Mouse (Mus musculus) G1E (cell line): ENCODE measurements around the gene Fbxo44. TPM values are rescaled to one million over a fixed set of nuclear protein-coding genes. Genes with fewer than 3 reads are reported as not detected.
"Not testable (repeated sequence)": the region's sequence is repeated elsewhere in the genome, so short reads cannot be mapped to it uniquely, and the experiment has no call there.

ENCODE experiments used
- ATAC-seq: 2 replicates; pipeline ENCODE4 v1.8.0; 2016; ENCODE audit warnings: mild to moderate bottlenecking; ENCODE audit not compliant: insufficient number of reproducible peaks, poor library complexity, low FRiP score, severe bottlenecking; ENCODE audit errors: extremely low read depth
- DNase-seq: peaks from one replicate; pipeline ENCODE4 v3.0.0; 2012; ENCODE audit warnings: low spot score
- H3K27me3 ChIP-seq: 2 replicates; pipeline ENCODE4 v1.6.1; 2012; ENCODE audit warnings: mild to moderate bottlenecking, low read length, inconsistent platforms; ENCODE audit not compliant: insufficient read depth
- H3K36me3 ChIP-seq: replicated peaks from 2 replicates; pipeline ENCODE3; 2012; ENCODE audit warnings: mild to moderate bottlenecking, inconsistent platforms
- H3K4me1 ChIP-seq: 2 replicates; pipeline ENCODE4 v1.6.1; 2012; ENCODE audit warnings: low read depth, low read length, inconsistent platforms, mixed read lengths; ENCODE audit not compliant: insufficient read depth
- H3K4me3 ChIP-seq: 2 replicates; pipeline ENCODE4 v1.5.1; 2012; ENCODE audit warnings: low read depth, mild to moderate bottlenecking, inconsistent platforms, low read length, moderate library complexity, mixed read lengths
- H3K9me3 ChIP-seq: replicated peaks from 2 replicates; pipeline ENCODE4 v1.6.1; 2012; ENCODE audit warnings: inconsistent platforms
- CTCF ChIP-seq: IDR thresholded peaks from 2 replicates; pipeline ENCODE4 v1.5.1; 2012; ENCODE audit warnings: low read depth, low read length, inconsistent platforms, mixed read lengths
- GATA1 ChIP-seq: IDR thresholded peaks from 2 replicates; pipeline ENCODE4 v1.6.1; 2012; ENCODE audit warnings: borderline replicate concordance, low read length, inconsistent platforms, mixed read lengths
- GATA2 ChIP-seq: IDR thresholded peaks from 2 replicates; pipeline ENCODE4 v1.6.1; 2012; ENCODE audit warnings: low read depth, low read length, inconsistent platforms, borderline replicate concordance
- POLR2AphosphoS5 ChIP-seq: IDR thresholded peaks from 2 replicates; pipeline ENCODE4 v1.6.1; 2012; ENCODE audit warnings: low read depth, low read length, inconsistent platforms; ENCODE audit not compliant: insufficient replicate concordance
- TAL1 ChIP-seq: conservative IDR thresholded peaks from 2 replicates; pipeline ENCODE4 v1.6.1; 2012; ENCODE audit warnings: low read depth, low read length, inconsistent platforms, mixed read lengths
- polyA plus RNA-seq: library from polyadenylated mRNA; stranded (reverse); fragments of >175 nt; gene quantifications from 2 replicates; pipeline ENCODE4 v1.2.3, GENCODE M21; 2012
- total RNA-seq, 2 experiments: library from RNA; stranded (forward) in 1 of 2; stranded (reverse) in 1 of 2; fragments of 200-1000 nt in 1 of 2; fragments of >200 nt in 1 of 2; fragmentation: Nextera tagmentation in 1 of 2; gene quantifications; 2 replicates each; pipeline ENCODE4 v1.2.3; 2014 to 2017

Gene Fbxo44
- total and polyA plus RNA-seq, 3 experiments, result 3.0 to 10.1 (median 5.0) TPM

- no peaks in the 10 kb centered on the region for H3K4me1 ChIP-seq
- no peak for ATAC-seq
Observed at GRCm38 (mm10) chr4:148192707-148193245, 32.5 kb upstream of the Fbxo44 start.

GRCm38 (mm10) chr4:148188767-148189166, 28.5 kb upstream of the Fbxo44 start:
- H3K9me3 ChIP-seq, H3K4me1 ChIP-seq, H3K4me3 ChIP-seq, H3K27me3 ChIP-seq, ATAC-seq, H3K36me3 ChIP-seq, DNase-seq: not testable (repeated sequence)

More at GRCm38 (mm10) chr4:148192707-148193245, 32.5 kb upstream of the Fbxo44 start:
- DNase-seq, result no peak
- Histone ChIP-seq H3K9me3 (no peaks in the 10 kb centered on the region), H3K27me3 (peaks cover 5% of the 10 kb centered on the region; the same call in 1 of the 2 replicates), H3K36me3 (no peaks in the 10 kb centered on the region), H3K4me3 (no peak overlapping the region)
- TF ChIP-seq POLR2AphosphoS5 (no peak), CTCF (no peak), TAL1 (no peak), GATA2 (no peak), GATA1 (no peak)

- Histone ChIP-seq H3K4me1 (no peaks in the 10 kb centered on the region), H3K4me3 (no peak overlapping the region), H3K36me3 (no peaks in the 10 kb centered on the region), H3K27me3 (0 out of 2 replicates have a peak, but pooled peaks cover 2% of the 10 kb centered on the region), H3K9me3 (no peaks in the 10 kb centered on the region)
- TF ChIP-seq TAL1, result no peak
- TF ChIP-seq POLR2AphosphoS5, result no peak
- peak; percentile 45; the same call in 1 of the 2 replicates for TF ChIP-seq CTCF
- DNase-seq, result no peak
- no peak for ATAC-seq
Observed at GRCm38 (mm10) chr4:148185819-148186218, 25.5 kb upstream of the Fbxo44 start.

- Histone ChIP-seq H3K27me3 (no peaks in the 10 kb centered on the region), H3K4me1 (no peaks in the 10 kb centered on the region), H3K4me3 (no peak overlapping the region), H3K9me3 (no peaks in the 10 kb centered on the region), H3K36me3 (no peaks in the 10 kb centered on the region)
- no peak for DNase-seq
- TF ChIP-seq GATA2 (no peak), CTCF (no peak), TAL1 (no peak), GATA1 (no peak), POLR2AphosphoS5 (no peak)
- ATAC-seq, result no peak
Observed at GRCm38 (mm10) chr4:148184564-148184963, 24.3 kb upstream of the Fbxo44 start.

- ATAC-seq (no peak), DNase-seq (no peak)
- no peaks in the 10 kb centered on the region for H3K9me3 ChIP-seq
- H3K4me3 ChIP-seq, result no peak overlapping the region
- TF ChIP-seq POLR2AphosphoS5, result no peak
- H3K27me3 ChIP-seq, result peaks cover 3% of the 10 kb centered on the region; the same call in 1 of the 2 replicates
- no peaks in the 10 kb centered on the region for H3K4me1 ChIP-seq
- H3K36me3 ChIP-seq, result no peaks in the 10 kb centered on the region
Observed at GRCm38 (mm10) chr4:148182363-148182762, 22.1 kb upstream of the Fbxo44 start.

- H3K4me1 ChIP-seq, result no peaks in the 10 kb centered on the region
- peaks cover 3% of the 10 kb centered on the region; the same call in 1 of the 2 replicates for H3K27me3 ChIP-seq
- DNase-seq (no peak), ATAC-seq (no peak)
- no peak overlapping the region for H3K4me3 ChIP-seq
- H3K9me3 ChIP-seq, result no peaks in the 10 kb centered on the region
- no peaks in the 10 kb centered on the region for H3K36me3 ChIP-seq
- TF ChIP-seq GATA1 (no peak), TAL1 (no peak), CTCF (no peak), GATA2 (no peak), POLR2AphosphoS5 (no peak)
Observed at GRCm38 (mm10) chr4:148181483-148181882, 21.2 kb upstream of the Fbxo44 start.

- H3K27me3 ChIP-seq, result peaks cover 16% of the 10 kb centered on the region; the same call in 1 of the 2 replicates
- TF ChIP-seq TAL1 (no peak), GATA1 (no peak), GATA2 (no peak), CTCF (no peak), POLR2AphosphoS5 (no peak)
- ATAC-seq, result no peak
Observed at GRCm38 (mm10) chr4:148177716-148178115, 17.4 kb upstream of the Fbxo44 start.

GRCm38 (mm10) chr4:148176603-148177002, 16.3 kb upstream of the Fbxo44 start:
- not testable (repeated sequence) for ATAC-seq, H3K4me1 ChIP-seq, DNase-seq, H3K36me3 ChIP-seq, H3K4me3 ChIP-seq, H3K9me3 ChIP-seq
- H3K27me3 ChIP-seq, result peaks cover 19% of the 10 kb centered on the region; the same call in 1 of the 2 replicates

More at GRCm38 (mm10) chr4:148177716-148178115, 17.4 kb upstream of the Fbxo44 start:
- DNase-seq, result no peak
- no peaks in the 10 kb centered on the region for H3K9me3 ChIP-seq
- no peak overlapping the region for H3K4me3 ChIP-seq
- H3K4me1 ChIP-seq, result no peaks in the 10 kb centered on the region
- H3K36me3 ChIP-seq, result no peaks in the 10 kb centered on the region
